Mouse (Mus musculus): ENCODE results near the gene Ascl5. TPM values are rescaled to one million over a fixed set of nuclear protein-coding genes. Genes with fewer than 3 reads are reported as not detected.
A peak's percentile ranks its signal among the peaks of the same experiment; 100 is the strongest.

The Ascl5 gene
- total RNA-seq (2012; rRNA removed) = not detected in 2 replicates

DNA sequence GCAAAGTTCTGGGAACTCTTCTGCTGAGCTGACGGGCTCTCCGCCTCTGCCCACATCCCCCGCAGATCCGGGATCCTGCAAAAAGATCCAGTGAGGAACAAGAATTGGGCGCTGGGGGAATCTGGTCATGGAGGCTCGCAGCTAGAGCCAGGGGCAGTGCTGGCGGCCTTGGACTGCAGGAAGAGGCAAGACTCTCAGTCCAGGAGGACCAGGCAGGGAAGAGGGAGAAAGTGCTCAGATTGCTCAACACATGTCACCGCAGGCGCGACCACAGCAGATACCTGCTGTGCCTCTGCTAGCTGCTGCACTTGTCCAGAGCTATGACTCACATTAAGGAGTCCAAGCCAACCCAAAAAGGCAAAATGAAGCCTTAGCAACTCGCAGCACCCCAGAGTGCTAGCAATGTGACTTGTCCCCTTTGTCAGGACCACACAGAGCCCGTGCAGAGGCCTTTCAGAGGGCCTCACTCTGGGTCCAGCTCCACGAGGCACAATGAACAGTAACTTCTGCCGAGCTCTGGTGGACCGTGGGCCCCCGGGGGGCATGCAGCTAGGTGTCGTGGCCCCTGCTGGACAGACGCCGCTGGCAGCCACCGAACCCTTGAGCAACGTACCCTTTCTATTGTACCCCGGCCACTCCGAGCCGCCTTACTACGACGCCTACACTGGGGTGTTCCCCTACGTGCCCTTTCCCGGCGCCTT, at the start of gene Ascl5:
Gene Ascl5, plus strand, starts transcription at position 493 of the 701 bp plus-strand sequence.
- H3K27ac ChIP-seq (ENCODE audit: insufficient read depth, low read depth, low read length, poor library complexity, severe bottlenecking) = no peak within 1 kb of the TSS
- H3K4me1 ChIP-seq (ENCODE audit: control insufficient read depth in 2 of 2, insufficient read depth in 2 of 2, low read length in 2 of 2, poor library complexity in 1 of 2) = no peaks in the 10 kb centered on the region
- no peaks in the 10 kb centered on the region for H3K9me3 ChIP-seq (ENCODE audit: control insufficient read depth, insufficient read depth, low read depth, low read length)
- no peak for TF ChIP-seq CHD2 (IDR thresholded peaks at IDR 0.05; ENCODE audit: low read depth, low read length)
- TF ChIP-seq MAFK (IDR thresholded peaks at IDR 0.05; ENCODE audit: insufficient read depth, low read depth, low read length) = no peak
- no peak for TF ChIP-seq ZC3H11A (IDR thresholded peaks at IDR 0.05; ENCODE audit: borderline replicate concordance, low read depth, low read length)
- H3K9ac ChIP-seq (ENCODE audit: insufficient read depth, low read depth, low read length, poor library complexity, severe bottlenecking) = no peak within 1 kb of the TSS
- peak; percentile 12 for DNase-seq (ENCODE audit: low read depth, low spot score)
- peak within 1 kb of the TSS; percentile 52 to 56 for H3K4me3 ChIP-seq (ENCODE audit: insufficient read depth in 1 of 2, low read depth in 1 of 2, low read length in 2 of 2, poor library complexity in 1 of 2, severe bottlenecking in 1 of 2)
- in situ Hi-C loops (cut with MboI; ENCODE audit: low sequenced_read_pairs in 2 of 2, unreplicated experiment in 2 of 2) = no loop called here
- no peaks in the 10 kb centered on the region for H3K36me3 ChIP-seq (ENCODE audit: control insufficient read depth, insufficient read depth, low read length, poor library complexity, severe bottlenecking)

DNA sequence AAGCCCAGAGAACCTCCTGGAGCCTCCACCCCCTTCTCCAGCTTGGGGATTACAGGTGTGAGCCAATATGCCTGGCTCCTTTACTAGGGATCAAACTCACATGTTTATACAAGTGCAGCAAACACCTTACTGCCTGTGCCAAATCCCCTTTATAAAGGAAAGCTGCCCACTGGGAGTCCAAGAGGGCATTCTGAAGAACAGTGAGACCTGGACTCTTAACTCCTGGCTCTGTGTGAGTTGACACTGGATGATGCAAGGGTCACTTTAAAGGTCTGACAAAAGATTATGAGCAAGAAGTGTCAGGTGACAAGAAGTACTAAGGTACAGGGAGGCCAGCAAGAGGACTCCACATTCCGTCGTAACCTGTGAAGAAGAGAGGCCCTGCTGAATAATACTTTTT, 49.2 kb upstream of the Ascl5 start:
- no peaks in the 10 kb centered on the region for H3K9me3 ChIP-seq (ENCODE audit: control insufficient read depth, insufficient read depth, low read depth, low read length)
- no peak for DNase-seq (ENCODE audit: low read depth, low spot score)
- H3K9ac ChIP-seq (ENCODE audit: insufficient read depth, low read depth, low read length, poor library complexity, severe bottlenecking) = no peak overlapping the region
- H3K36me3 ChIP-seq (ENCODE audit: control insufficient read depth, insufficient read depth, low read length, poor library complexity, severe bottlenecking) = no peaks in the 10 kb centered on the region
- no peak overlapping the region for H3K4me3 ChIP-seq (ENCODE audit: insufficient read depth in 1 of 2, low read depth in 1 of 2, low read length in 2 of 2, poor library complexity in 1 of 2, severe bottlenecking in 1 of 2)
- no peak for TF ChIP-seq ZC3H11A (IDR thresholded peaks at IDR 0.05; ENCODE audit: borderline replicate concordance, low read depth, low read length)
- TF ChIP-seq HCFC1 (IDR thresholded peaks at IDR 0.05; ENCODE audit: borderline replicate concordance, insufficient read depth, low read length) = no peak
- TF ChIP-seq CHD2 (IDR thresholded peaks at IDR 0.05; ENCODE audit: low read depth, low read length) = no peak
- TF ChIP-seq MAFK (IDR thresholded peaks at IDR 0.05; ENCODE audit: insufficient read depth, low read depth, low read length) = no peak
- no peak for TF ChIP-seq ZNF384 (IDR thresholded peaks at IDR 0.05; ENCODE audit: low read depth, low read length)
- no peak overlapping the region for H3K27ac ChIP-seq (ENCODE audit: insufficient read depth, low read depth, low read length, poor library complexity, severe bottlenecking)
- no peaks in the 10 kb centered on the region for H3K4me1 ChIP-seq (ENCODE audit: control insufficient read depth in 2 of 2, insufficient read depth in 2 of 2, low read length in 2 of 2, poor library complexity in 1 of 2)
- in situ Hi-C loops (cut with MboI; ENCODE audit: low sequenced_read_pairs in 2 of 2, unreplicated experiment in 2 of 2) = no loop called here

DNA sequence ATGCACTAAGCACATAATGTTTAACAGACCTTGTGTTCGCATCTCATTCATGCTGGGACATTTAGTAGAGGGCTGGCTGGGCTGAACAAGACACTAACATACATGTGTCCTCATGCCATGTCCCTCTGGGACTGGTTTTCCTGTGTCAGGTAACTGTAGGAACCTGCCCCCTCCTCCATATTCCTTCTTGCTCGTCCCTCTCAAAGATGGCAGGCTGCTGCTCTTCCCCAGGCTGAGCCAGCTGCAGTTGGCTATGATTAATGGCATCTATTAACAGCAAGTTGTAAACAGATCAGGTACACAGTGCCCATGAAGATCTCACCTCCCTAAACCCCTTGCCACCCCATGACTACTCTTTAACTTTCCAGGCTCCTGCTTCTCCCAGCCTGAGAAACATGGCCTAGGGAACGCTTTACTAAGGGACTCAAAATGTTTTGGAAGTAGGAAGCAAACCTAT, 44.3 kb upstream of the Ascl5 start, which contains the start of gene Igfn1:
Gene Igfn1, minus strand, starts transcription at position 51 of the 457 bp plus-strand sequence.
- in situ Hi-C loops (cut with MboI; ENCODE audit: low sequenced_read_pairs in 2 of 2, unreplicated experiment in 2 of 2) = no loop called here
- no peaks in the 10 kb centered on the region; a peak in 1 of 4 replicates for H3K4me1 ChIP-seq (ENCODE audit: control insufficient read depth in 2 of 2, insufficient read depth in 2 of 2, low read length in 2 of 2, poor library complexity in 1 of 2)
- no peak within 1 kb of the TSS for H3K27ac ChIP-seq (ENCODE audit: insufficient read depth, low read depth, low read length, poor library complexity, severe bottlenecking)
- TF ChIP-seq ZC3H11A (IDR thresholded peaks at IDR 0.05; ENCODE audit: borderline replicate concordance, low read depth, low read length) (no peak), MAFK (IDR thresholded peaks at IDR 0.05; ENCODE audit: insufficient read depth, low read depth, low read length) (no peak), HCFC1 (IDR thresholded peaks at IDR 0.05; ENCODE audit: borderline replicate concordance, insufficient read depth, low read length) (no peak), ZNF384 (IDR thresholded peaks at IDR 0.05; ENCODE audit: low read depth, low read length) (no peak), CHD2 (IDR thresholded peaks at IDR 0.05; ENCODE audit: low read depth, low read length) (no peak)
- no peak for DNase-seq (ENCODE audit: low read depth, low spot score)
- no peaks in the 10 kb centered on the region for H3K36me3 ChIP-seq (ENCODE audit: control insufficient read depth, insufficient read depth, low read length, poor library complexity, severe bottlenecking)
- H3K9me3 ChIP-seq (ENCODE audit: control insufficient read depth, insufficient read depth, low read depth, low read length) = no peaks in the 10 kb centered on the region
- no peak within 1 kb of the TSS for H3K9ac ChIP-seq (ENCODE audit: insufficient read depth, low read depth, low read length, poor library complexity, severe bottlenecking)
- H3K4me3 ChIP-seq (ENCODE audit: insufficient read depth in 1 of 2, low read depth in 1 of 2, low read length in 2 of 2, poor library complexity in 1 of 2, severe bottlenecking in 1 of 2) = peak within 1 kb of the TSS in 1 of 2 experiments; percentile 81; a peak in 2 of 4 replicates

DNA sequence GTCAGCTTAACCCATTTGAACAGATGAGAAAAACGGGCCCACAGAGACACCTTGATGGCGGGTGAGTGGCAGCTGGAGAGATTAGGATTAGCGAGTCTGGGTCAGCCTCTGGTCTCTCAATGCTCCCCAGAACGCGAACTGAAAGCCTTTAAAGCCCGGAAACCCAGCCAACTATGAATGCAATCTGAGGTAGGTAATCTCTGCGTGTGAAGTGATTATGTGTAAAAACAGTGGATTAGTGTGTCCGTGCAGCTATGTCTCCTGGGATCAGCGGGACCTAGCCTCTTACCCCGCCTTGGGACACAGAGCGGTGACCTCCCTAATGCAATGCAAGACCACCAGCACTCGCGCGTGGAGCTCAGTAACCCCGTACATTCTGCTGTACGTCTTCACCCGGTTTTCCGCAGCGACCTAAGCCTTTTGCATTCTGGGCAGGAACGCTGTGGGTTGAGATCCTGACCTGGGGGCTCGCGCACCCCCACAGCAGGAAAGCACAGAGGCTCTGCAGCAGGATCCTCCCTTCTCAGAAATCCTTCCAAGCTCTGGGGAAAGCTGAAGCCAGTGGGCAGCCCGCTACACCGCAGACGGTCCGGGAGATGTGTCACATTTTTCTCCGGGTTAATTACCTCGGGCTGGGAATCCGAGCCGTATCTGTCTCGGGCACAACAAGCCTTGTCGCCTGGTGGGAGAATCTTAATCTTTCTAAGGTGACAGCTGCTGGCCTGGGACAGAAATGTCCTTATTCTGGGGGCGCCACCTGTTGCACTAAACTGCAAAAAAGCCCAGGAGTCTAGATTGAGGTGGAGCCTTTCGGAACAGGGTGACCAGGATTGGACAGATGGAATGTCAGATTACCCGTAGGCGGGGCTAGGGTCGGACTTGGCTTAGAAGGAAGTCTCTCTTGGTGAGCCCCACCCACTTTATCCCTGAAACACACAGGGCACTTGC, 43.1 kb upstream of the Ascl5 start, which contains the start of gene Tmem9:
Gene Tmem9, plus strand, starts transcription at position 940 of the 948 bp plus-strand sequence.
- H3K4me1 ChIP-seq (ENCODE audit: control insufficient read depth in 2 of 2, insufficient read depth in 2 of 2, low read length in 2 of 2, poor library complexity in 1 of 2) = no peaks in the 10 kb centered on the region; a peak in 1 of 4 replicates
- H3K9ac ChIP-seq (ENCODE audit: insufficient read depth, low read depth, low read length, poor library complexity, severe bottlenecking) = peak within 1 kb of the TSS; percentile 38; the same call in 1 of the 2 replicates
- no peak within 1 kb of the TSS for H3K27ac ChIP-seq (ENCODE audit: insufficient read depth, low read depth, low read length, poor library complexity, severe bottlenecking)
- peak; percentile 86 for DNase-seq (ENCODE audit: low read depth, low spot score)
- no peaks in the 10 kb centered on the region for H3K9me3 ChIP-seq (ENCODE audit: control insufficient read depth, insufficient read depth, low read depth, low read length)
- in situ Hi-C loops (cut with MboI; ENCODE audit: low sequenced_read_pairs in 2 of 2, unreplicated experiment in 2 of 2) = no loop called here
- peak within 1 kb of the TSS; percentile 64 to 81 for H3K4me3 ChIP-seq (ENCODE audit: insufficient read depth in 1 of 2, low read depth in 1 of 2, low read length in 2 of 2, poor library complexity in 1 of 2, severe bottlenecking in 1 of 2)
- no peaks in the 10 kb centered on the region for H3K36me3 ChIP-seq (ENCODE audit: control insufficient read depth, insufficient read depth, low read length, poor library complexity, severe bottlenecking)
- TF ChIP-seq ZNF384 (IDR thresholded peaks at IDR 0.05; ENCODE audit: low read depth, low read length) = no peak
- no peak for TF ChIP-seq CHD2 (IDR thresholded peaks at IDR 0.05; ENCODE audit: low read depth, low read length)
- TF ChIP-seq MAFK (IDR thresholded peaks at IDR 0.05; ENCODE audit: insufficient read depth, low read depth, low read length) = no peak
- no peak for TF ChIP-seq ZC3H11A (IDR thresholded peaks at IDR 0.05; ENCODE audit: borderline replicate concordance, low read depth, low read length)
- no peak for TF ChIP-seq HCFC1 (IDR thresholded peaks at IDR 0.05; ENCODE audit: borderline replicate concordance, insufficient read depth, low read length)
